Mouse (Mus musculus) spleen, adult 18-20 months (tissue): ENCODE measurements around the gene Gm8297.
"Not testable (repeated sequence)": the region's sequence is repeated elsewhere in the genome, so short reads cannot be mapped to it uniquely, and the experiment has no call there.

Source experiments
- DNase-seq, 2 experiments: peaks; one replicate each; pipeline ENCODE4 v3.0.0; 2022; ENCODE audit warnings: mixed read lengths in 2 of 2

Gm8297 gene

DNA sequence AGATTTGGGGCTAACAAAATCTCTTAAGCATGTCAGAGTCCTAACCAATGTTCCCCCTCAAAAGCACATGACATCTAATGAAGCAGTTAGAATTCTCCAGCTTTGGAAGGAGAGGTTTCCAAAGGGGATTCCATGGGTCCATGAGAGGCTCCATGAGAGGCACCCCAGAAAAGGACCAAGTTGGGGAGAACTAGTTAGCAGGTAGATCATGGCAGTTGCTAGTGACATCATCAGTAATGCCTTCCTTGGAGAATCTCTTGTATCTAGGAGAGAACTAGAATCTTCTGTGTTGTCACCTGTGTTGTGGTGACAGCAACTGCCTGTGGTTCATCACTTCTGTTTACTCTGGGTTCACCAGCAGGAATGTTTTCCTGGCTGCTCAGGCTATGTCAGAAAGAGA lies at the start of gene Gm8297:
TSS of gene Gm8297 (plus strand) at position 301 of the 400 bp plus-strand sequence.
- not testable (repeated sequence) for DNase-seq

DNA sequence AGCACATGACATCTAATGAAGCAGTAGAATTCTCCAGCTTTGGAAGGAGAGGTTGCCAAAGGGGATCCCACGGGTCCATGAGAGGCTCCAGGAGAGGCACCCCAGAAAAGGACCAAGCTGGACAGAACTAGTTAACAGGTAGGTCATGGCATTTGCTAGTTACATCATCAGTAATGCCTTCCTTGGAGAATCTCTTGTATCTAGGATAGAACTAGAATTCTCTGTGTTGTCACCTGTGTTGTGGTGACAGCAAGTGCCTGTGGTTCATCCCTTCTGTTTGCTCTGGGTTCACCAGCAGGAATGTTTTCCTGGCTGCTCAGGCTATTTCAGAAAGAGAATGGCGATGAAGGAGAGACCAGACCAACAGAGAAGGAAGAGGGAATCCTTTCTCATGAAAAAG lies 31.9 kb downstream of the Gm8297 start, which contains the start of gene Gm3298:
TSS of gene Gm3298 (plus strand) at position 301 of the 400 bp plus-strand sequence.
- not testable (repeated sequence) for DNase-seq
